Mouse (Mus musculus) ovary, postnatal 14 days (tissue): ENCODE results near the gene Orm3.
A peak's percentile ranks its signal among the peaks of the same experiment; 100 is the strongest.

Source experiments
- DNase-seq: peaks from one replicate; pipeline ENCODE4 v3.0.0; 2022; ENCODE audit warnings: low spot score

The Orm3 gene

GRCm38 (mm10) chr4:63355877-63356665 is at the start of gene Orm3:
TSS of gene Orm3 (plus strand) at chr4:63356162.
- no peak for DNase-seq

GRCm38 (mm10) chr4:63307175-63308062 is 48.5 kb upstream of the Orm3 start:
- peak; percentile 88 for DNase-seq

GRCm38 (mm10) chr4:63308316-63308715 is 47.6 kb upstream of the Orm3 start:
- no peak for DNase-seq

GRCm38 (mm10) chr4:63310247-63310855 is 45.6 kb upstream of the Orm3 start:
- no peak for DNase-seq

GRCm38 (mm10) chr4:63311426-63311825 is 44.5 kb upstream of the Orm3 start:
- no peak for DNase-seq

- DNase-seq = no peak
Observed at GRCm38 (mm10) chr4:63314063-63314462, 41.9 kb upstream of the Orm3 start.

- DNase-seq = peak; percentile 22
Observed at GRCm38 (mm10) chr4:63316076-63316746, 39.8 kb upstream of the Orm3 start.

GRCm38 (mm10) chr4:63319566-63319965 is 36.4 kb upstream of the Orm3 start:
- DNase-seq = peak; percentile 67

GRCm38 (mm10) chr4:63323275-63323815 is 32.6 kb upstream of the Orm3 start:
- no peak for DNase-seq

- DNase-seq = no peak
Observed at GRCm38 (mm10) chr4:63333403-63333802, 22.6 kb upstream of the Orm3 start.

- DNase-seq = no peak
Observed at GRCm38 (mm10) chr4:63338414-63339076, 17.4 kb upstream of the Orm3 start.

- DNase-seq = no peak
Observed at GRCm38 (mm10) chr4:63342491-63342890, 13.5 kb upstream of the Orm3 start.

- no peak for DNase-seq
Observed at GRCm38 (mm10) chr4:63343608-63344007, 12.4 kb upstream of the Orm3 start.

GRCm38 (mm10) chr4:63344295-63344694 is 11.7 kb upstream of the Orm3 start, which contains the start of gene Orm1:
TSS of gene Orm1 (plus strand) at chr4:63344560.
- no peak for DNase-seq

- no peak for DNase-seq
Observed at GRCm38 (mm10) chr4:63345261-63345660, 10.7 kb upstream of the Orm3 start.

GRCm38 (mm10) chr4:63346659-63347058 is 9.3 kb upstream of the Orm3 start:
- DNase-seq = no peak

GRCm38 (mm10) chr4:63348524-63348923 is 7.4 kb upstream of the Orm3 start:
- DNase-seq = no peak

- no peak for DNase-seq
Observed at GRCm38 (mm10) chr4:63356981-63357570, 1.1 kb downstream of the Orm3 start.

- no peak for DNase-seq
Observed at GRCm38 (mm10) chr4:63359861-63360260, 3.9 kb downstream of the Orm3 start.

- DNase-seq = no peak
Observed at GRCm38 (mm10) chr4:63362150-63362549, 6.2 kb downstream of the Orm3 start, which contains the start of gene Orm2. TSS of gene Orm2 (plus strand) at chr4:63362449.

GRCm38 (mm10) chr4:63368577-63368976 is 12.6 kb downstream of the Orm3 start:
- peak; percentile 87 for DNase-seq
